Mouse (Mus musculus) neural tube, embryonic 15.5 days (tissue): Measurements from ENCODE around the gene Cilp2. TPM values are rescaled to one million over a fixed set of nuclear protein-coding genes. Genes with fewer than 3 reads are reported as not detected.

Source experiments
- ATAC-seq: fragments of 200-750 bp; cut with Nextera tagmentation; 2 replicates; pipeline ENCODE4 v1.8.0; 2017; ENCODE audit warnings: mild to moderate bottlenecking, moderate TSS enrichment, moderate library complexity; ENCODE audit not compliant: low FRiP score
- H3K27ac ChIP-seq: fragments of 300-500 bp; sonication (generic); replicated peaks from 2 replicates; pipeline ENCODE4 v1.5.1; 2015; ENCODE audit warnings: mild to moderate bottlenecking, inconsistent platforms
- H3K27me3 ChIP-seq: fragments of 300-500 bp; sonication (generic); replicated peaks from 2 replicates; pipeline ENCODE4 v1.6.1; 2015; ENCODE audit warnings: inconsistent platforms
- H3K36me3 ChIP-seq: fragments of 300-500 bp; sonication (generic); 2 replicates; pipeline ENCODE4 v1.6.1; 2015; ENCODE audit warnings: inconsistent platforms
- H3K4me1 ChIP-seq: fragments of 300-500 bp; sonication (generic); 2 replicates; pipeline ENCODE4 v1.6.1; 2015; ENCODE audit warnings: inconsistent platforms
- H3K4me2 ChIP-seq: fragments of 300-500 bp; sonication (generic); 2 replicates; pipeline ENCODE4 v1.6.1; 2015; ENCODE audit warnings: inconsistent platforms, mild to moderate bottlenecking, moderate library complexity
- H3K4me3 ChIP-seq: fragments of 300-500 bp; sonication (generic); replicated peaks from 2 replicates; pipeline ENCODE4 v1.5.1; 2015; ENCODE audit warnings: mild to moderate bottlenecking, inconsistent platforms
- H3K9ac ChIP-seq: fragments of 300-500 bp; sonication (generic); replicated peaks from 2 replicates; pipeline ENCODE4 v1.6.1; 2015; ENCODE audit warnings: mild to moderate bottlenecking, inconsistent platforms
- H3K9me3 ChIP-seq: fragments of 300-500 bp; sonication (generic); replicated peaks from 2 replicates; pipeline ENCODE4 v1.6.1; 2016; ENCODE audit warnings: inconsistent platforms
- WGBS: fragments of 180-500 bp; shearing (Covaris S2); methylation state at CpG from one replicate; pipeline ENCODE4 v1.1.7; 2015; ENCODE audit warnings: mixed read lengths; 5-methylcytosine and 5-hydroxymethylcytosine counted together
- polyA plus RNA-seq: library from polyadenylated mRNA; unstranded; fragments of >200 nt; fragmentation: Nextera tagmentation; extraction: Ambion mirVana; gene quantifications from 2 replicates; pipeline ENCODE4 v1.2.1, GENCODE M21; 2015

Cilp2 gene
- polyA plus RNA-seq, 1 experiment from 2014 or later = 6.0 TPM

DNA sequence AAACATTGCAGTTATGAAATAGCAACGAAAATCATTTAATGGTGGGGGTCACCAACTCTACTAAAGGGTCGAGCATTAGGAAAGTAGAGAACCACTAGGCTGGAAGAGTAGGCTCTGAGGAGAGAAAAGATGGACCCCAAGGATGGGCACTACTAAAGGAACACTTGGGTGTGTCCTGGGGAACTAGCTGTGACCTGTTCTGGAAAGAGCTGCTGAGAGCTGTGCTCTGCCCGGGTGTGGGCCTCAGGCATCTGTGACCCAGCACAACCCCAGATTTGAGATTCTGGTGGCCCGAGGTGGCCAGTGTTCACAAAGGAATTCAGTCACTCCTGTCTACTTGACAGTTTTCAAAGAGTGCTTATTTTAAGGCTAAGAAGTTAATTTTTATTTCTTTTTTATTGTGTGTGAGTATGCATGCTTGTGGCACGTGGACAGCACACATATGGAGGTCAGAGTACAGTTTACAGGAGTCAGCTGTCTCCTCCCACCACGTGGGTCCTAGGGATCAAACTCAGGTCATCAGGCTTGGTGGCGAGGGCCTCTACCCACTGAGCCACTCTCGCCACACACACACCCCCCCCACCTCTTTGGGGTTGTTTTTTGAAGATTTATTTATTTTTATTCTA, 50.3 kb downstream of the Cilp2 start:
- no peak overlapping the region for H3K4me3 ChIP-seq
- H3K27ac ChIP-seq = no peak overlapping the region
- no peaks in the 10 kb centered on the region for H3K27me3 ChIP-seq
- H3K4me1 ChIP-seq = peaks cover 21% of the 10 kb centered on the region
- WGBS = 85% methylated on average over 8 of the region's 8 CpGs
- H3K36me3 ChIP-seq = peaks cover 7% of the 10 kb centered on the region; the same call in 1 of the 2 replicates
- no peaks in the 10 kb centered on the region for H3K9me3 ChIP-seq
- H3K4me2 ChIP-seq = no peak overlapping the region
- no peak overlapping the region for H3K9ac ChIP-seq
- ATAC-seq = no peak

DNA sequence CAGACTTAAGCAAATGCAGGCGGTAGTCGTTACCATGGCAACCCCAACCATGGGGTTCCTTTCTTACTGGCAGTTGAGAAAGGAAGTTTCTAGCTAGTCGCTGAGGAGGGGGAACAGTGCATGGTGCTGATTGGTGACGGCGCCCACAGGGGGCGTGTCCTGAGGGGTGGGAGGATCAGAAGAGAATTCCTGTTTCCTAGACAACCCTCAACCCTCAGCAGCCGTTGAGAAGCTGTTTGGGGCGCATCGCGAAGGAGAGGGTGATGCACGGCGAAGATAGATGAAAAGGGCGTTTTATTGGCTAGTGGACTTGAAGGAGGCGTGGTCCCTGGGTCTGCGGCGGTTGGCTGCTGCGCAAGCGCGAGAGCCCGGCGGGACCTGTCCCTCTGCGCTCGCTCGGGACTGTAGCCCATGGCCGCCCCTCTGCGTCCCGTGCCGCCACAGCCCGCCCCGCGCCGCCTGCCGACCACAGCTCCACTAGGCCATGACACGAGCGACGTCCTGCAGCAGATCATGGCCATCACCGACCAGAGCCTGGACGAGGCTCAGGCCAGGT, 55.1 kb downstream of the Cilp2 start, which contains the start of gene Pbx4:
Gene Pbx4 (plus strand): TSS at position 194 of the 556 bp plus-strand sequence.
- WGBS = under 1% methylated on average over 36 of the region's 38 CpGs
- Histone ChIP-seq H3K4me3 (peak within 1 kb of the TSS; percentile 78), H3K9me3 (no peaks in the 10 kb centered on the region), H3K36me3 (peaks cover 19% of the 10 kb centered on the region), H3K27ac (peak within 1 kb of the TSS; percentile 90), H3K4me2 (peak within 1 kb of the TSS; percentile 89), H3K9ac (peak within 1 kb of the TSS; percentile 85), H3K27me3 (no peaks in the 10 kb centered on the region), H3K4me1 (peaks cover 28% of the 10 kb centered on the region)
- ATAC-seq = peak; percentile 97

Other genes with a start within 250 kb of the Cilp2 start
- 2.0 and 2.7 TPM in 2 replicates for gene Zfp964, start 233.2 kb downstream of the Cilp2 start, polyA plus RNA-seq
- gene Zfp869, start 177.0 kb downstream of the Cilp2 start, polyA plus RNA-seq = 23.9 and 25.2 TPM in 2 replicates
- gene Zfp963, start 137.7 kb downstream of the Cilp2 start, polyA plus RNA-seq = 6.7 and 8.1 TPM in 2 replicates
- gene Gm20422, start 112.8 kb downstream of the Cilp2 start, polyA plus RNA-seq = 2.2 TPM in 1 of 2 replicates, not detected in the other
- gene Atp13a1, start 96.5 kb downstream of the Cilp2 start, polyA plus RNA-seq = 50.3 and 50.5 TPM in 2 replicates
- 35.8 and 36.7 TPM in 2 replicates for gene Zfp866, start 96.5 kb downstream of the Cilp2 start, polyA plus RNA-seq
- 30.6 and 31.5 TPM in 2 replicates for gene Gmip, start 79.0 kb downstream of the Cilp2 start, polyA plus RNA-seq
- gene Lpar2, start 65.3 kb downstream of the Cilp2 start, polyA plus RNA-seq = 0.63 TPM in 2 replicates
- 52.6 and 61.2 TPM in 2 replicates for gene Pbx4, start 55.2 kb downstream of the Cilp2 start, polyA plus RNA-seq
- 4.3 TPM in 2 replicates for gene Tssk6, start 14.5 kb upstream of the Cilp2 start, polyA plus RNA-seq
- gene Ndufa13, start 14.9 kb upstream of the Cilp2 start, polyA plus RNA-seq = 190 and 209 TPM in 2 replicates
- 11.8 and 15.6 TPM in 2 replicates for gene Yjefn3, start 15.0 kb upstream of the Cilp2 start, polyA plus RNA-seq
- 24.8 and 24.9 TPM in 2 replicates for gene Gatad2a, start 108.7 kb upstream of the Cilp2 start, polyA plus RNA-seq
- 63.3 and 65.6 TPM in 2 replicates for gene Mau2, start 155.0 kb upstream of the Cilp2 start, polyA plus RNA-seq
- gene Sugp1, start 155.1 kb upstream of the Cilp2 start, polyA plus RNA-seq = 57.2 and 57.5 TPM in 2 replicates
- gene Tm6sf2, start 185.2 kb upstream of the Cilp2 start, polyA plus RNA-seq = 1.4 and 2.0 TPM in 2 replicates
- 1.5 and 1.6 TPM in 2 replicates for gene Hapln4, start 195.8 kb upstream of the Cilp2 start, polyA plus RNA-seq
- 160 and 169 TPM in 2 replicates for gene Ncan, start 233.2 kb upstream of the Cilp2 start, polyA plus RNA-seq
- 47.2 and 49.0 TPM in 2 replicates for gene Nr2c2ap, start 243.6 kb upstream of the Cilp2 start, polyA plus RNA-seq